Mouse (Mus musculus) lung, adult 2 months (tissue): ENCODE measurements around the gene Foxo1. TPM values are rescaled to one million over a fixed set of nuclear protein-coding genes. Genes with fewer than 3 reads are reported as not detected.

Source experiments
- DNase-seq: peaks from one replicate; pipeline ENCODE4 v3.0.0; 2022
- H3K4me1 ChIP-seq: fragments of 200-500 bp; 2 replicates; pipeline ENCODE4 v1.6.1; 2011; ENCODE audit warnings: low read length; ENCODE audit not compliant: control insufficient read depth, insufficient read depth
- H3K4me3 ChIP-seq: fragments of 200-500 bp; replicated peaks from 2 replicates; pipeline ENCODE3; 2011; ENCODE audit warnings: low read depth, mild to moderate bottlenecking, control low read depth, low read length; ENCODE audit errors: extremely low read depth
- CTCF ChIP-seq: fragments of 200-500 bp; IDR thresholded peaks from 2 replicates; pipeline ENCODE4 v1.5.1; 2011; ENCODE audit warnings: mild to moderate bottlenecking, low read length, control low read depth; ENCODE audit not compliant: insufficient read depth
- POLR2A ChIP-seq: fragments of 200-500 bp; IDR thresholded peaks from 2 replicates; pipeline ENCODE4 v1.6.1; 2011; ENCODE audit warnings: low read depth, mild to moderate bottlenecking, control low read depth, low read length, borderline replicate concordance; ENCODE audit errors: extremely low read depth
- WGBS: fragments of 180-500 bp; shearing (Covaris S2); methylation state at CpG from one replicate; pipeline ENCODE4 v1.1.7; 2018; 5-methylcytosine and 5-hydroxymethylcytosine counted together
- polyA plus RNA-seq: library from polyadenylated mRNA; depleted of rRNA; stranded (reverse); fragments of >200 nt; gene quantifications from 2 replicates; pipeline ENCODE4 v1.2.3, GENCODE M21; 2012

Foxo1 gene
- polyA plus RNA-seq, 1 experiment: 16.9 TPM

GRCm38 (mm10) chr3:52266606-52267160 lies 1.5 kb upstream of the Foxo1 start:
- 27% methylated on average over 17 of the region's 17 CpGs for WGBS
- Histone ChIP-seq H3K4me1 (no peaks in the 10 kb centered on the region; the same call in 1 of the 2 replicates), H3K4me3 (no peak overlapping the region)
- peak; percentile 44 for DNase-seq
- TF ChIP-seq CTCF: no peak
- peak; percentile 55; the same call in 1 of the 2 replicates for TF ChIP-seq POLR2A

- WGBS: 1% methylated on average over 15 of the region's 15 CpGs
- Histone ChIP-seq H3K4me1 (no peaks in the 10 kb centered on the region; the same call in none of the 2 replicates), H3K4me3 (peak overlapping the region; percentile 93)
- no peak for TF ChIP-seq CTCF
- TF ChIP-seq POLR2A: no peak
- no peak for DNase-seq
Measured at GRCm38 (mm10) chr3:52267293-52267651, 864 bp upstream of the Foxo1 start.

GRCm38 (mm10) chr3:52268487-52268736 lies 276 bp downstream of the Foxo1 start:
- Histone ChIP-seq H3K4me1 (peaks cover under 1% of the 10 kb centered on the region), H3K4me3 (peak overlapping the region; percentile 84)
- no peak for TF ChIP-seq POLR2A
- no peak for TF ChIP-seq CTCF
- WGBS: 0% methylated on average over 33 of the region's 40 CpGs
- DNase-seq: no peak

GRCm38 (mm10) chr3:52268737-52269513 lies 789 bp downstream of the Foxo1 start:
- 1% methylated on average over 89 of the region's 89 CpGs for WGBS
- Histone ChIP-seq H3K4me3 (peak overlapping the region; percentile 84), H3K4me1 (peaks cover 4% of the 10 kb centered on the region)
- peak; percentile 57 for DNase-seq
- TF ChIP-seq POLR2A: no peak
- TF ChIP-seq CTCF: no peak

GRCm38 (mm10) chr3:52269514-52270351 lies 1.6 kb downstream of the Foxo1 start:
- TF ChIP-seq CTCF (no peak), POLR2A (peak; percentile 36; the same call in 1 of the 2 replicates)
- under 1% methylated on average over 55 of the region's 55 CpGs for WGBS
- Histone ChIP-seq H3K4me1 (peaks cover 9% of the 10 kb centered on the region), H3K4me3 (peak overlapping the region; percentile 84)
- DNase-seq: peak; percentile 83

- Histone ChIP-seq H3K4me3 (peak overlapping the region; percentile 84), H3K4me1 (peaks cover 13% of the 10 kb centered on the region)
- 11% methylated on average over 3 of the region's 3 CpGs for WGBS
- TF ChIP-seq POLR2A (no peak), CTCF (no peak)
- DNase-seq: no peak
Measured at GRCm38 (mm10) chr3:52270511-52270910, 2.4 kb downstream of the Foxo1 start.

GRCm38 (mm10) chr3:52271376-52271775 lies 3.2 kb downstream of the Foxo1 start:
- 48% methylated on average over 5 of the region's 5 CpGs for WGBS
- no peak for DNase-seq
- peak overlapping the region; percentile 14 for H3K4me3 ChIP-seq
- no peak for TF ChIP-seq POLR2A
- TF ChIP-seq CTCF: no peak
- H3K4me1 ChIP-seq: peaks cover 14% of the 10 kb centered on the region

- no peak overlapping the region for H3K4me3 ChIP-seq
- peaks cover 14% of the 10 kb centered on the region for H3K4me1 ChIP-seq
- no peak for DNase-seq
- TF ChIP-seq CTCF (no peak), POLR2A (no peak)
- WGBS: 42% methylated on average over 8 of the region's 8 CpGs
Measured at GRCm38 (mm10) chr3:52272376-52272865, 4.3 kb downstream of the Foxo1 start.

- H3K4me1 ChIP-seq: peaks cover 20% of the 10 kb centered on the region
- no peak for DNase-seq
- TF ChIP-seq CTCF (no peak), POLR2A (no peak)
- H3K4me3 ChIP-seq: no peak overlapping the region
Measured at GRCm38 (mm10) chr3:52274475-52274874, 6.3 kb downstream of the Foxo1 start.
